Mouse (Mus musculus) kidney, adult 2 months (tissue): ENCODE measurements around the gene Ppp4r1.

Experiments
- CTCF ChIP-seq: fragments of 200-500 bp; conservative IDR thresholded peaks from 2 replicates; pipeline ENCODE4 v1.5.1; 2011; ENCODE audit warnings: low read depth, mild to moderate bottlenecking, control low read depth, low read length, moderate library complexity, mixed read lengths; ENCODE audit not compliant: insufficient read depth, insufficient read length
- POLR2A ChIP-seq: fragments of 200-500 bp; IDR thresholded peaks from one replicate; pipeline ENCODE4 v1.6.1; 2011; ENCODE audit warnings: low read depth, low read length, control low read depth

DNA sequence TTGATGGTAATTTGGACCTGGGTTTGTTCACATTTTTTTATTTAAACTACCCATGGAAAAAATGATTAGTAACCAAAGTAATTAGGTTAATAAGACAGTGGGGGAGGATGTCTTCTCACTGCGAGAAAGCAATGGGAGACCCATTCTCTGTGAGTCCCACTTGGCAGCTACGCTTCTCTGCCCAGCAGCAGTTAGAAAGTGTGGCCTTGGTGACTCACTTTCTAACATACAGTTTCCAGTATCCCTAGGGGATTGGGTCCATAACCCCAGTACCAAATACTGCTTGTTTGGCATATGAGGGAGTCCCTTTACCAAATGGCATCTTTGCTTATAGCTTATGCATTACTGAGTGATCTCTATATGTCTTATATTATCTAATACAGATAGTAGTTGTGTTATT, 8.8 kb downstream of the Ppp4r1 start:
- TF ChIP-seq CTCF (no peak), POLR2A (no peak)
